Mouse (Mus musculus): ENCODE results near the gene Prss37. TPM values are rescaled to one million over a fixed set of nuclear protein-coding genes. Genes with fewer than 3 reads are reported as not detected.

Gene Prss37
- not detected for total RNA-seq (2023)

GRCm38 (mm10) chr6:40519408-40519807, at the start of gene Prss37:
Gene Prss37, minus strand, starts transcription at chr6:40519508.

GRCm38 (mm10) chr6:40554950-40555349, 35.6 kb upstream of the Prss37 start, which contains the start of gene Olfr461:
Gene Olfr461, minus strand, starts transcription at chr6:40555050.

GRCm38 (mm10) chr6:40493229-40493628, 26.1 kb downstream of the Prss37 start, which contains the start of gene Tas2r108:
Gene Tas2r108, plus strand, starts transcription at chr6:40493529.

GRCm38 (mm10) chr6:40490933-40491332, 28.4 kb downstream of the Prss37 start, which contains the start of gene Tas2r137:
Gene Tas2r137, plus strand, starts transcription at chr6:40491233.

GRCm38 (mm10) chr6:40470916-40471719, 48.2 kb downstream of the Prss37 start, which contains the start of gene Ssbp1:
Gene Ssbp1, plus strand, starts transcription at chr6:40471352.

Other genes with a start within 250 kb of the Prss37 start
- 10 to 100 TPM; 11.6 to 13.1 TPM for gene Agk, start 194.3 kb downstream of the Prss37 start, total RNA-seq (2023)
- gene E330009J07Rik, start 83.4 kb downstream of the Prss37 start, total RNA-seq (2023), result 1 to 10 TPM; 4.3 to 4.9 TPM
- not detected for gene Wee2, start 80.4 kb downstream of the Prss37 start, total RNA-seq (2023)
- 10 to 100 TPM; 32.7 to 39.2 TPM for gene Ssbp1, start 48.2 kb downstream of the Prss37 start, total RNA-seq (2023)
- gene Tas2r137, start 28.3 kb downstream of the Prss37 start, total RNA-seq (2023), result not detected
- not detected for gene Tas2r108, start 26.0 kb downstream of the Prss37 start, total RNA-seq (2023)
- gene Olfr461, start 35.5 kb upstream of the Prss37 start, total RNA-seq (2023), result not detected
- gene Olfr460, start 50.0 kb upstream of the Prss37 start, total RNA-seq (2023), result not detected
- gene Clec5a, start 66.3 kb upstream of the Prss37 start, total RNA-seq (2023), result 10 to 100 TPM; 16.3 to 17.5 TPM
- not detected for gene Tas2r138, start 93.8 kb upstream of the Prss37 start, total RNA-seq (2023)
- under 1 TPM in 1 of 2 experiments, not detected in 1; 0.24 TPM for gene Mgam, start 109.3 kb upstream of the Prss37 start, total RNA-seq (2023)